In the genomic region with DNA sequence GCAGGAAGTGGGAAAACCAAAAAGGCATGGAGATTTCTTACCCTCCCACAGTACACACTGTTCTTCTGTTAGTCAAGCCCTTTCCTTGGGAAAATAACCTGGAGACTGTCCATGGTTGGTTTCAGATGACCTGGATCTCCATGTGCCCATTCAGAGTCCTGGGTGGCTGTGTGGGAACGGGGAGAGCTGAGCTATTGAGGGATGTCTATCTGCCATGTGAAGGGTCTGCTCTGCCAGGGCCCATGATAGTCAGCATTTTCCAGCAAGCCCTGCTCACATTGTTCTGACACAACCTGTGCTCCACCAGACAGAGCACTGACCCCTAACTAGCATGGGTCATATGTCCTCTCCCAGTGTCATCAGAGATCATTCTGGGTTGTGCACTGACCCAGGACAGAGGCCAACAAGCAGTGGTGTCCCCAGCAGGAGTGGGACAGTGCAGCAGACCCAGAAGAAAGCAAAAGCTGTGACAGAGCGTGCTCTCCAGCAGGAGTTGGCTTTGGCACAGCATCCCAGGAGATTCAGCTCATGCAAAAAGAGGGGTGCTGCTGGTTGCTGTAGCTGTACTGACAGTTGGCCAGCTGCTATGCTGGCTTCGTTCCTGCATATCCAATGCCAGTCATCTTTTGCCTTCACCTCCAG, we compare ENCODE assay signal across 12 mouse cellular contexts. TPM values are rescaled to one million over a fixed set of nuclear protein-coding genes. Genes with fewer than 3 reads are reported as not detected.
DNase-seq lines count a peak whose midpoint lies in the region; ATAC-seq and TF ChIP-seq lines count a peak whose summit lies in the region.
"Had no signal": no experiment of that assay in that cellular context is flagged by ENCODE, and none has a peak within 500 bp of the region (broad histone marks: within the 10 kb centered on the region; RNA-seq: fewer than 3 reads in every experiment).

No protein-coding gene starts in this region.

- no peak overlapping the region for H3K9ac ChIP-seq in forebrain, embryonic 16.5 days (replicated peaks; ENCODE audit: low read depth, low read length)
- H3K9ac ChIP-seq: embryonic facial prominence, embryonic 15.5 days; limb, embryonic 13.5 days had no signal

- no peak for TF ChIP-seq CTCF in brain, embryonic 14.5 days (IDR thresholded peaks at IDR 0.05; ENCODE audit: borderline replicate concordance, extremely low read depth, insufficient read depth, insufficient read length)

- H3K9me3 ChIP-seq in forebrain, embryonic 16.5 days (ENCODE audit: control insufficient read depth, low read length), result no peaks in the 10 kb centered on the region
- H3K9me3 ChIP-seq: embryonic facial prominence, embryonic 15.5 days; limb, embryonic 13.5 days had no signal

- H3K36me3 ChIP-seq in forebrain, embryonic 16.5 days (ENCODE audit: control insufficient read depth, insufficient read depth), result no peaks in the 10 kb centered on the region
- H3K36me3 ChIP-seq: embryonic facial prominence, embryonic 15.5 days; limb, embryonic 13.5 days had no signal

- 76% methylated on average over 3 of the region's 3 CpGs for WGBS in forebrain, embryonic 16.5 days

- no peak for TF ChIP-seq POLR2A in brain, embryonic 14.5 days (IDR thresholded peaks at IDR 0.05; ENCODE audit: borderline replicate concordance, extremely low read depth, insufficient read depth, insufficient read length, poor library complexity, severe bottlenecking)

- ATAC-seq in forebrain, embryonic 16.5 days, result no peak
- ATAC-seq: Patski had no signal

- no peak overlapping the region for H3K27ac ChIP-seq in forebrain, embryonic 16.5 days (ENCODE audit: low read length)
- H3K27ac ChIP-seq: embryonic facial prominence, embryonic 15.5 days; limb, embryonic 13.5 days had no signal

- intact Hi-C loops in gastrocnemius, postnatal 36 days (cut with DNase I), result no loop called here

- DNase-seq in gastrocnemius, adult 18-20 months (ENCODE audit: low spot score), result peak; percentile 57
- DNase-seq in gastrocnemius, postnatal 36 days, result no peak
- DNase-seq in layer of hippocampus, adult 11-12 months (ENCODE audit: low spot score), result peak; percentile 22
- DNase-seq in layer of hippocampus, adult 9-10 months (ENCODE audit: low spot score), result no peak
- peak; percentile 28 for DNase-seq in brain, embryonic 14.5 days (ENCODE audit: low read depth)
- DNase-seq in cerebellum, postnatal 36 days, result peak; percentile 18 to 27
- no peak for DNase-seq in lung, adult 18-20 months

- no peak overlapping the region for H3K4me2 ChIP-seq in forebrain, embryonic 16.5 days (ENCODE audit: low read length)
- H3K4me2 ChIP-seq: embryonic facial prominence, embryonic 15.5 days; limb, embryonic 13.5 days had no signal

- H3K4me1 ChIP-seq in forebrain, embryonic 16.5 days (replicated peaks; ENCODE audit: control insufficient read depth, insufficient read depth, low read length), result no peaks in the 10 kb centered on the region
- H3K4me1 ChIP-seq: embryonic facial prominence, embryonic 15.5 days; limb, embryonic 13.5 days had no signal

- H3K27me3 ChIP-seq in forebrain, embryonic 16.5 days (replicated peaks; ENCODE audit: control insufficient read depth, insufficient read depth, low read length), result no peaks in the 10 kb centered on the region
- H3K27me3 ChIP-seq: embryonic facial prominence, embryonic 15.5 days; limb, embryonic 13.5 days had no signal

- no peak overlapping the region for H3K4me3 ChIP-seq in forebrain, embryonic 16.5 days (replicated peaks; ENCODE audit: low read length)
- H3K4me3 ChIP-seq: embryonic facial prominence, embryonic 15.5 days; limb, embryonic 13.5 days; myocyte had no signal

RNA-seq across cellular contexts. Expression of gene Plekhg1, which starts 24.7 kb away (rescaled TPM):
- 1 to 10 TPM; 2.7 to 3.7 TPM for total RNA-seq in gastrocnemius, adult 18-20 months (2021)
- total RNA-seq in gastrocnemius, postnatal 36 days (2021), result 1 to 10 TPM; 2.2 to 4.4 TPM
- 5.3 and 8.8 TPM in 2 replicates for polyA plus RNA-seq in brain, embryonic 14.5 days (2012; rRNA removed)
- polyA plus RNA-seq in forebrain, embryonic 16.5 days (2015; fragmentation: Nextera tagmentation; extraction: Ambion mirVana), result 4.4 and 5.1 TPM in 2 replicates

Comparison
In these comparisons a context has a peak if more than half of its experiments do, and no peak if none do; other contexts are left out.
1. DNase-seq: peak in gastrocnemius, adult 18-20 months (single experiment), layer of hippocampus, adult 11-12 months (single experiment), brain, embryonic 14.5 days (single experiment) and cerebellum, postnatal 36 days (2 of 2); none in gastrocnemius, postnatal 36 days (0 of 2), layer of hippocampus, adult 9-10 months (single experiment) and lung, adult 18-20 months (0 of 2).